Mouse (Mus musculus): ENCODE measurements around the gene Banp. TPM values are rescaled to one million over a fixed set of nuclear protein-coding genes. Genes with fewer than 3 reads are reported as not detected.
A peak's percentile ranks its signal among the peaks of the same experiment; 100 is the strongest.

Gene Banp
- total RNA-seq, 2 experiments from 2014 or later, result 14.0 to 21.3 TPM

- DNase-seq, result no peak
These were observed 23.3 kb upstream of the Banp start for GRCm38 (mm10) chr8:121926266-121926665.

GRCm38 (mm10) chr8:121927316-121927715 is 22.2 kb upstream of the Banp start:
- peak; percentile 70 for DNase-seq

- no peak for DNase-seq
These were observed 19.5 kb upstream of the Banp start for GRCm38 (mm10) chr8:121930047-121930446.

- DNase-seq, result no peak
These were observed 18.0 kb upstream of the Banp start for GRCm38 (mm10) chr8:121931571-121931970.

- DNase-seq, result peak; percentile 71
These were observed 17.4 kb upstream of the Banp start for GRCm38 (mm10) chr8:121932026-121932667.

- no peak for DNase-seq
These were observed 16.7 kb upstream of the Banp start for GRCm38 (mm10) chr8:121932668-121933520.

GRCm38 (mm10) chr8:121934506-121934905 is 15.0 kb upstream of the Banp start:
- DNase-seq, result peak; percentile 66

GRCm38 (mm10) chr8:121934923-121935322 is 14.6 kb upstream of the Banp start:
- no peak for DNase-seq

GRCm38 (mm10) chr8:121935341-121936294 is 13.9 kb upstream of the Banp start:
- DNase-seq, result no peak

GRCm38 (mm10) chr8:121936391-121936790 is 13.2 kb upstream of the Banp start:
- DNase-seq, result no peak

- DNase-seq, result no peak
These were observed 10.8 kb upstream of the Banp start for GRCm38 (mm10) chr8:121938732-121939131.

GRCm38 (mm10) chr8:121943057-121943540 is 6.5 kb upstream of the Banp start:
- no peak for DNase-seq

- no peak for DNase-seq
These were observed 5.8 kb upstream of the Banp start for GRCm38 (mm10) chr8:121943716-121944115.

- no peak for DNase-seq
These were observed 4.7 kb upstream of the Banp start, which contains the start of gene Car5a for GRCm38 (mm10) chr8:121944831-121945230. Gene Car5a (minus strand): TSS chr8:121944904.

- DNase-seq, result no peak
These were observed 3.2 kb upstream of the Banp start for GRCm38 (mm10) chr8:121946351-121946750.

GRCm38 (mm10) chr8:121947047-121947752 is 2.4 kb upstream of the Banp start:
- no peak for DNase-seq

- peak; percentile 94 for DNase-seq
These were observed 1.8 kb upstream of the Banp start for GRCm38 (mm10) chr8:121947753-121948141.

- no peak for DNase-seq
These were observed 1.0 kb upstream of the Banp start for GRCm38 (mm10) chr8:121948321-121949145.

GRCm38 (mm10) chr8:121949941-121950748 is 595 bp downstream of the Banp start:
- DNase-seq, result peak; percentile 99
